Mouse (Mus musculus): Measurements from ENCODE around the gene Hoxb5. TPM values are rescaled to one million over a fixed set of nuclear protein-coding genes. Genes with fewer than 3 reads are reported as not detected.

Hoxb5 gene
- polyA plus RNA-seq (2014; fragmentation: Illumina TruSeq; extraction: RNeasy Lipid Tissue Mini Kit (QIAGEN cat#74804); ENCODE audit: low replicate concordance): 0.82 TPM

DNA sequence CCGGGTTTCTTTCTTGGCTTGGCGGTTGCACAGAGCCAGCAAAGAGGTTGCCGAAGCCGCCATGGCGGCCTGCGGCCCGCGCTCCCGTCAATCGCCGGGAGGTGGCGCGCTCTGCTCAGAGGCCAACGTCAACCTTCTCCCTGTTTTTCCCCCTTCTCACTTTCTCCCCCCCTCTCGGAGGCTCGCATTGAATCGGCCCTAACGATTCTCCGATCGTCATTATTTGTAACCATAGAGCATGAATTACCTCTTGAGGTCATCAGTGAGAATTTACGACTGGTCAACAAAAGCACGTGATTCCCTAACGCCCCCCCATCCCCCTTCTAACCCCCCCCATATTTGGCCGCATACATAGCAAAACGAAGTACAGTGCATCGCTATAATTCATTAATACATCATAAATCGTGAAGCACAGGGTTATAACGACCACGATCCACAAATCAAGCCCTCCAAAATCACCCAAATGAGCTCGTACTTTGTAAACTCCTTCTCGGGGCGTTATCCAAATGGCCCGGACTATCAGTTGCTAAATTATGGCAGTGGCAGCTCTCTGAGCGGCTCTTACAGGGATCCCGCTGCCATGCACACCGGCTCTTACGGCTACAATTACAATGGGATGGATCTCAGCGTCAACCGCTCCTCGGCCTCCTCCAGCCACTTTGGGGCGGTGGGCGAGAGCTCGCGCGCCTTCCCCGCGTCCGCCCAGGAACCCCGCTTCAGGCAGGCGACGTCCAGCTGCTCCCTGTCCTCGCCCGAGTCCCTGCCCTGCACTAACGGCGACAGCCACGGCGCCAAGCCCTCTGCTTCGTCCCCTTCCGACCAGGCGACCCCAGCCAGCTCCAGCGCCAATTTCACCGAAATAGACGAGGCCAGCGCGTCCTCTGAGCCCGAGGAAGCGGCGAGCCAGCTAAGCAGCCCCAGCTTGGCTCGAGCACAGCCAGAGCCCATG lies at the start of gene Hoxb5:
Gene Hoxb5 (plus strand): TSS at position 186 of the 949 bp plus-strand sequence.

GRCm38 (mm10) chr11:96270996-96271540 lies 32.1 kb upstream of the Hoxb5 start, which contains the start of gene Hoxb9:
Hoxb9 (plus strand) TSS chr11:96271457.

DNA sequence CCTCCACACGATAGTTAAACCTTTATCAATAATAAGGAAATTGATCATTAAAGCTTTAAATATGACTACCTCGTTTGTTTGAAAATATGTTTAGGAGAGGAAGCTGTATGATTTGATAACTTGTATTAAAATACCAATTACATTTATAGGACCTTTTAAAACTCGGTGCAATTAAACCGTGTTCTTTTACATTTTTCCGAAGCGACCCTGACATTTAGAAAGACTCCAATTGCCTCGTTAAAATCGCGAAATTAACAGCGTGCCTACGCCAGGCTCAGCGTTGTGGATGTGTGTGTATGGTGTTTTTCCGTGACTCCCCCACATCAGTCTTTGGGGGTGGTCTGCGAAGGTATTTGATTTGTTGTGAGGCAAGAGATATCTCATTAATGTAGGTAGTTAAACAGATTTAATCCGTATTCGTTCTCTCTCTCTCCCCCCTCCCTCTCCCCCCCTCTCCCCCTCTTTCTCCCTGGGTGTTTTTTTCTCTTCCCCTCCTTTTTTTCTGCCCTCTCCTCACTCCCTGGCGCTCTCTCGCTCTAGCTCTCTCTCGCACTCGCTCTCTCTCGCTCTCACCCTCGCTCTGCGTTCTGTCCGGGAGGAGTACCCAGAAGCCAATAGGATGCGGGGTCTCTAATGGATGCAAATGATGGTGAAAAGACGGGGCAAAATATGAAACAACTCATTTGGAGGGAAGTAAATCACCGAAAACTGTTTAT lies 21.1 kb upstream of the Hoxb5 start, which contains the start of gene Hoxb8:
Gene Hoxb8 (plus strand): TSS at position 51 of the 716 bp plus-strand sequence.

GRCm38 (mm10) chr11:96285771-96286738 lies 17.1 kb upstream of the Hoxb5 start, which contains the start of gene Hoxb7:
Hoxb7 (plus strand) TSS chr11:96286623.

DNA sequence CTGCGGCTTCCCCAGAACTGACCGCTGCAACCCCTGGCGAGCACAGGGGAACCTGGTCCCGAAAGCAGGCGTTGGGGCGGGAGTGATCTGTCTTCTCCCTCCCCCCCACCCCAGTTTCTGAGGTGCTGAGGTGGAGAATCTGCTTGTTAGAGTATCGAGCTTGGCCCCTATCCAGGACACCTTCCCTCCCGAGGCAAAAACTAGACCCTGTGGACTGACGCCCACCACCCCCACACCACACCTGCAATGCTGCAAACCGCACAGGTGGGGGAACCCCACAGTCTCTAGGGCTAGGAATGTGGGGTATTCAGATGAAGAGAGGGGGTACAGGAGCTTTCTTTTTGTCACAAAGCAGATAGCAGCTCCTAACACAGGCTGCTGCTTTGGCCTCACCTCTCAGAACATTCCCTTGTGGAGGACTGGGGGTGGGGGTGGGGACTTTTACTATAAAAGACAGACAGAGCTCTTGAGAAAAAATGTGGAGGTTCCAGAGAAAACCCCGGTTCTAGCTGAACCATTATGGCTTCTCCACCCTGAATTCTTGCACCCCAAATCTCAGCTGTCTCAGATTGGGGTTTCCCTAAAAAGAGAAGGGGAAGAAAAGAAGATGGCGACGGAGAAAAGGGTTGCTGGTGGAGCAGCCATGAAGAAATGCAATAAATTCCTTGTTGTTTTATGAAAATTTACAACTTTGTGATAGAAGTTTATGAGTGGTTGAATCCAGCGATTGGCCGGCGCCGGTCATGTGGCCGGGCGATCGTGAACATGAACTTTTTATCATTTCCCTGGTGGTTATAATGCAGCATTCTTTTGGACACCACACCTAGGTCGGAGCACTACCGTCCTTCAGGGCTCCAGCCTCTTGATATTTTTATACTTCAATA lies 11.2 kb upstream of the Hoxb5 start, which contains the start of gene Hoxb6:
Gene Hoxb6 (plus strand): TSS at position 796 of the 884 bp plus-strand sequence.

DNA sequence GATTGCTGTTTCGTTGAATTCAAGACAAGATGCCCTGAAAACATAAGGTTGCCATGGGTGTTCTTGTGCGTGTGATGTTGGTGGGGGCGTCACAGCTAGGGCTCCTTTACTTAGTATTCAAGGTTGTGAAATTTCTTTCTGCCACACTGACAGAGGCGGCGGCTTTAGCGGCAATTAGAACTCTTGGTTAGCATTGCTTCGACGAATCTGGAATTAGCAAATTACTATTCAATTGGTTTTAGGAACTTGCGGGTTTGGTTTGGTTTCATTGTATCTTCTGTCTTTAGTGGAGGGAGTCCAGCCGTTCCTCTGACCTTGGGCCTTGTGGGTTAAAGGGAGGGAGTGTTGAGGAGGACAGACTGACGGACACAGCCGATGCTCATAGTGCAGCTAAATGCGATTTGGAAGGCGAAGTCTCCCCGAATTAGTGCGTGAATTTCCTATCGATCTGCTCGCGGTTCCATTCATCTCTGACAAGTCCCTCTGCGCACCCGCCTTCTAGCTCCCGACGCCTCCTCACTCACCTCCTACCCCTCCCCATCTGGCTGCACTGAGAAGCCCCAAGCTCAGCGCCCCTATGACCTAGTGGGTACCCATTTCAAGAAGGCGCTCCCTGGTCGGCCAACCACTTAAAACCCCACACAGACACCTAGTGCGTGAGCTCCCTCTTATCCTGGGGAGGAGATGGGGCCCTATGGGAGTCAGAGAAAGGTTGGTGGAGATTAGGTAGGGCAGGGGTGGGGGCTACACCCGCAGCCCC lies 14.7 kb downstream of the Hoxb5 start, which contains the start of gene Hoxb4:
Gene Hoxb4 (plus strand): TSS at position 660 of the 760 bp plus-strand sequence.

GRCm38 (mm10) chr11:96323154-96323553 lies 20.0 kb downstream of the Hoxb5 start, which contains the start of gene Hoxb3:
Hoxb3 (plus strand) TSS chr11:96323326.

DNA sequence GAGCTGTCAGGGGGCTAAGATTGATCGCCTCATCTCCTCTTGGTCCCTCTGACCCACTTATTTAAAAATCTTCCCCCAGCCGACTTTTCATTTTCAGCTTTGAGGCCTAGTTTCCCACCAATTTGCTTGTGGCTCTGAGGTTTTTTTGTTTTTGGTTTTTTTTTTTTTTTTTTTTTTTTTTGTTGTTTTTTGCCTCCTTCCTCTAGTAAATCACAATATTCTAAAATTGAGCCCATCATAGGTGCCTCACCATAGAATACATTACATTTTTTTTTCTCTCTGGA lies 47.1 kb downstream of the Hoxb5 start, which contains the start of gene Hoxb2:
Gene Hoxb2 (plus strand): TSS at position 185 of the 284 bp plus-strand sequence.

Other genes starting within 250 kb of the Hoxb5 start
- 16.7 TPM for gene Ube2z, start 237.9 kb upstream of the Hoxb5 start, polyA plus RNA-seq (2014; fragmentation: Illumina TruSeq; extraction: RNeasy Lipid Tissue Mini Kit (QIAGEN cat#74804); ENCODE audit: low replicate concordance)
- 2.2 TPM for gene Atp5g1, start 227.7 kb upstream of the Hoxb5 start, polyA plus RNA-seq (2014; fragmentation: Illumina TruSeq; extraction: RNeasy Lipid Tissue Mini Kit (QIAGEN cat#74804); ENCODE audit: low replicate concordance)
- gene Calcoco2, start 191.4 kb upstream of the Hoxb5 start, polyA plus RNA-seq (2014; fragmentation: Illumina TruSeq; extraction: RNeasy Lipid Tissue Mini Kit (QIAGEN cat#74804); ENCODE audit: low replicate concordance): not detected
- gene Ttll6, start 169.6 kb upstream of the Hoxb5 start, polyA plus RNA-seq (2014; fragmentation: Illumina TruSeq; extraction: RNeasy Lipid Tissue Mini Kit (QIAGEN cat#74804); ENCODE audit: low replicate concordance): not detected
- gene Hoxb13, start 109.0 kb upstream of the Hoxb5 start, polyA plus RNA-seq (2014; fragmentation: Illumina TruSeq; extraction: RNeasy Lipid Tissue Mini Kit (QIAGEN cat#74804); ENCODE audit: low replicate concordance): not detected
- gene Hoxb9, start 31.9 kb upstream of the Hoxb5 start, polyA plus RNA-seq (2014; fragmentation: Illumina TruSeq; extraction: RNeasy Lipid Tissue Mini Kit (QIAGEN cat#74804); ENCODE audit: low replicate concordance): not detected
- not detected for gene Hoxb8, start 21.4 kb upstream of the Hoxb5 start, polyA plus RNA-seq (2014; fragmentation: Illumina TruSeq; extraction: RNeasy Lipid Tissue Mini Kit (QIAGEN cat#74804); ENCODE audit: low replicate concordance)
- 1.3 TPM for gene Hoxb7, start 16.7 kb upstream of the Hoxb5 start, polyA plus RNA-seq (2014; fragmentation: Illumina TruSeq; extraction: RNeasy Lipid Tissue Mini Kit (QIAGEN cat#74804); ENCODE audit: low replicate concordance)
- 0.56 TPM for gene Hoxb6, start 10.9 kb upstream of the Hoxb5 start, polyA plus RNA-seq (2014; fragmentation: Illumina TruSeq; extraction: RNeasy Lipid Tissue Mini Kit (QIAGEN cat#74804); ENCODE audit: low replicate concordance)
- 3.3 TPM for gene Hoxb4, start 14.9 kb downstream of the Hoxb5 start, polyA plus RNA-seq (2014; fragmentation: Illumina TruSeq; extraction: RNeasy Lipid Tissue Mini Kit (QIAGEN cat#74804); ENCODE audit: low replicate concordance)
- gene Hoxb3, start 20.0 kb downstream of the Hoxb5 start, polyA plus RNA-seq (2014; fragmentation: Illumina TruSeq; extraction: RNeasy Lipid Tissue Mini Kit (QIAGEN cat#74804); ENCODE audit: low replicate concordance): 5.1 TPM
- 4.3 TPM for gene Hoxb2, start 47.2 kb downstream of the Hoxb5 start, polyA plus RNA-seq (2014; fragmentation: Illumina TruSeq; extraction: RNeasy Lipid Tissue Mini Kit (QIAGEN cat#74804); ENCODE audit: low replicate concordance)
- gene Hoxb1, start 62.4 kb downstream of the Hoxb5 start, polyA plus RNA-seq (2014; fragmentation: Illumina TruSeq; extraction: RNeasy Lipid Tissue Mini Kit (QIAGEN cat#74804); ENCODE audit: low replicate concordance): not detected
- 2.2 TPM for gene Skap1, start 161.3 kb downstream of the Hoxb5 start, polyA plus RNA-seq (2014; fragmentation: Illumina TruSeq; extraction: RNeasy Lipid Tissue Mini Kit (QIAGEN cat#74804); ENCODE audit: low replicate concordance)

All from small intestine, adult 10 weeks (tissue).